Mouse (Mus musculus): ENCODE results near the gene Urah. TPM values are rescaled to one million over a fixed set of nuclear protein-coding genes. Genes with fewer than 3 reads are reported as not detected.
A peak's percentile ranks its signal among the peaks of the same experiment; 100 is the strongest.

Gene Urah
- polyA plus RNA-seq, 1 experiment = 0.62 TPM

DNA sequence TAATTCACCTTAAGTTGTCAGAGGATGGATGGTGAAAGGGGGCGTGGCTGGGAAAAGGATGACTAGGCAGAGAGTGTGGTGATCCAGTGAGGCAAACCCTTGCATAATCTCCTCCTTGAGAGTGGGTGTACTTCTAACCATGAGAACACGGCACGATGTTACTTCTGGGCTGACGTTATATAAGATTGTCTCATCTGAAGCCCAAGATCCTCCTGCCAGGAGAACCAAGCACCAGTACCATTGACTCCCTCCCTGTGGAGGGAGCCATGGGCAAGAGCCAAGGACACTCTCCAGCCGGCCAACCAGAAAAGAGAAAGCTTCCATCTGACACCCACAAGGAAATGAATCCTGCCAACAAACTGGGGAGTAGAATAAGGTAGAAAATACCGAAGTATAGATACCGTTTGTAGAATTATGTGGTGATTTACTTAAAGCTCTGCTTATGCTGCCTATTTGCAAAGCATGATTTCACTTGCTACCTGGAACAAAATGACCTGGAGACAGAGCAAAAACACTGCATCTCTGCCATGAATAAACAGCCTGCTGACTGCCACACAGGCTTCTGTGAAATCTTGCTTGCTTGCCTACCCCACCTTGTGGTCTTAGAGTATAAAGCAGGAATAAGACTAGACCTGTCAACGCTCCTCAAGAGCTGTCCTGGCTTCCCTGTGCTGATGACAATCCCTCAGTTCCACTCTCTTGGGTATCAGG is 6.5 kb upstream of the Urah start:
- Histone ChIP-seq H3K27ac (ENCODE audit: insufficient read depth, low read length) (peak overlapping the region; percentile 46; the same call in 1 of the 2 replicates), H3K4me1 (ENCODE audit: control insufficient read depth, insufficient read depth, low read length) (no peaks in the 10 kb centered on the region), H3K4me3 (replicated peaks; ENCODE audit: insufficient read depth, low read depth, low read length) (peak overlapping the region; percentile 23), H3K27me3 (ENCODE audit: control insufficient read depth, insufficient read depth, low read length) (no peaks in the 10 kb centered on the region)
- 7% methylated on average over 8 of the region's 8 CpGs for WGBS
- peak; percentile 67 to 84 for DNase-seq
- peak; percentile 73 for TF ChIP-seq CTCF (IDR thresholded peaks at IDR 0.05; ENCODE audit: borderline replicate concordance, insufficient read depth, low read depth, low read length)
- TF ChIP-seq POLR2A (IDR thresholded peaks at IDR 0.05; ENCODE audit: borderline replicate concordance, insufficient read depth, low read length) = no peak

DNA sequence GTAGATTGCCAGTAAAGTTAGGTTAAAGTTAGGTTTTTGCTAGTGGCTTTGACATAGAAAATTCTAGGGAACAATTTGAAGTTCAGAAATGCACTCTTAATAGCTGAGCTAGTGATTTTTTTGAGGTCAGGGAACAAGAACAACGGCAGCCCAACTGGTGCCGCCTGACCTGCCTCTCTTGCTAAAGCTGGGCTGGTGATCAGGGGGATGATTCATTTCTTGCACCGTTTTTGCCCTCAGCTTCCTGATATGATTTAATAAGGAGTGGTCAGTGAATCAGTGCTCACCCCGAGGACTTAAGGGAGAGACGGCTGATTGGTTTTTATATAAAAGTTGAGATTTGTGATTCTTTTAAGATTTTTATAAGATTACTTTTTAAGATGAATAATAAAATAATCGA is 3.4 kb upstream of the Urah start:
- Histone ChIP-seq H3K27me3 (ENCODE audit: control insufficient read depth, insufficient read depth, low read length) (no peaks in the 10 kb centered on the region), H3K27ac (ENCODE audit: insufficient read depth, low read length) (no peak overlapping the region), H3K4me1 (ENCODE audit: control insufficient read depth, insufficient read depth, low read length) (no peaks in the 10 kb centered on the region), H3K4me3 (replicated peaks; ENCODE audit: insufficient read depth, low read depth, low read length) (no peak overlapping the region)
- TF ChIP-seq CTCF (IDR thresholded peaks at IDR 0.05; ENCODE audit: borderline replicate concordance, insufficient read depth, low read depth, low read length) (no peak), POLR2A (IDR thresholded peaks at IDR 0.05; ENCODE audit: borderline replicate concordance, insufficient read depth, low read length) (no peak)
- 70% methylated on average over 6 of the region's 6 CpGs for WGBS
- DNase-seq = no peak

DNA sequence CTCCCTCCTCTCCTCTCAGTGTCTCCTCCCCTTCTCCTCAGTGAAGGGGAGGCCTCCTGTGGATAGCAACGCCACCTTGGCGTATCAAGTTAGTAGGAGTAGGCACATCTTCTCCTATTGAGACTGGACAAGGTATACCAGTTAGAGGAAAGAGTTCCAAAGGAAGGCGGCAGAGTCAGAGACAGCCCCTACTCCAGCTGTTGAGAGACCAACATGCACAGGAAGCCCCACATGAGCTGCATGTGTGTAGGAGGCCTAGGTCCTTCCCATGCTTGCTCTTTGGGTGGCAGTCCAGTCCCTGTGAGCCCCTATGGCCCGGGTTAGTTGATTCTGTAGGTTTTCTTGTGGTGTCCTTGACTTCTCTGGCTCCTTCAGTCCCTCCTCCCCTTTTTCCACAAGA is 1.5 kb upstream of the Urah start:
- TF ChIP-seq CTCF (IDR thresholded peaks at IDR 0.05; ENCODE audit: borderline replicate concordance, insufficient read depth, low read depth, low read length) (no peak), POLR2A (IDR thresholded peaks at IDR 0.05; ENCODE audit: borderline replicate concordance, insufficient read depth, low read length) (no peak)
- DNase-seq = no peak
- Histone ChIP-seq H3K4me3 (replicated peaks; ENCODE audit: insufficient read depth, low read depth, low read length) (no peak overlapping the region), H3K4me1 (ENCODE audit: control insufficient read depth, insufficient read depth, low read length) (no peaks in the 10 kb centered on the region), H3K27me3 (ENCODE audit: control insufficient read depth, insufficient read depth, low read length) (no peaks in the 10 kb centered on the region), H3K27ac (ENCODE audit: insufficient read depth, low read length) (no peak overlapping the region)
- 82% methylated on average over 4 of the region's 4 CpGs for WGBS

- H3K4me3 ChIP-seq (replicated peaks; ENCODE audit: insufficient read depth, low read depth, low read length) = no peak overlapping the region
- no peak overlapping the region for H3K27ac ChIP-seq (ENCODE audit: insufficient read depth, low read length)
- 84% methylated on average over 2 of the region's 2 CpGs for WGBS
- no peaks in the 10 kb centered on the region for H3K27me3 ChIP-seq (ENCODE audit: control insufficient read depth, insufficient read depth, low read length)
- H3K4me1 ChIP-seq (ENCODE audit: control insufficient read depth, insufficient read depth, low read length) = no peaks in the 10 kb centered on the region
- no peak for TF ChIP-seq POLR2A (IDR thresholded peaks at IDR 0.05; ENCODE audit: borderline replicate concordance, insufficient read depth, low read length)
- TF ChIP-seq CTCF (IDR thresholded peaks at IDR 0.05; ENCODE audit: borderline replicate concordance, insufficient read depth, low read depth, low read length) = no peak
- no peak for DNase-seq
These were observed 905 bp downstream of the Urah start for GRCm38 (mm10) chr7:140835758-140836087.

GRCm38 (mm10) chr7:140836243-140837115 is 1.7 kb downstream of the Urah start:
- no peak for TF ChIP-seq POLR2A (IDR thresholded peaks at IDR 0.05; ENCODE audit: borderline replicate concordance, insufficient read depth, low read length)
- no peak for TF ChIP-seq CTCF (IDR thresholded peaks at IDR 0.05; ENCODE audit: borderline replicate concordance, insufficient read depth, low read depth, low read length)
- Histone ChIP-seq H3K4me1 (ENCODE audit: control insufficient read depth, insufficient read depth, low read length) (no peaks in the 10 kb centered on the region), H3K27ac (ENCODE audit: insufficient read depth, low read length) (no peak overlapping the region), H3K4me3 (replicated peaks; ENCODE audit: insufficient read depth, low read depth, low read length) (no peak overlapping the region), H3K27me3 (ENCODE audit: control insufficient read depth, insufficient read depth, low read length) (no peaks in the 10 kb centered on the region)
- WGBS = 62% methylated on average over 9 of the region's 9 CpGs
- no peak for DNase-seq

DNA sequence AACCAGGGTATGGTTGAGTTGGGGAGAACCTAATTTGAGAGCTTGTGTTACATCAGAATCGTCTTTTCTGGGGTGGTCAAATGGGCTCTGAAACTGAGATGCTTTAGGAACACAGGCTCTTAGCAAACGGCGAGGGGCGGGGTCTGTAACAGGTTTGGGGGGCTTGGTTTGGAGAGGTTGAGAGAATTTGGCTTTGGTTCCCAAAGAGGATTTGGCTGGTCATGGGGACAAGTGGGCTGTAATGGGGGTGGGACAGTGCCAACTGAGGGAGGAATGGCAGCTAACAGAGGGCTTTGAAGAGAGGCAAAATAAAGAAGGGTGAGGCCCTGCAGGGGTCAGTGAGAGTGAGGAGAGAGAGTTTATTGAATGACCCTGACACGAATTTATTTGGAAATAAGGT is 4.7 kb downstream of the Urah start:
- Histone ChIP-seq H3K27ac (ENCODE audit: insufficient read depth, low read length) (no peak overlapping the region), H3K27me3 (ENCODE audit: control insufficient read depth, insufficient read depth, low read length) (no peaks in the 10 kb centered on the region), H3K4me3 (replicated peaks; ENCODE audit: insufficient read depth, low read depth, low read length) (no peak overlapping the region), H3K4me1 (ENCODE audit: control insufficient read depth, insufficient read depth, low read length) (no peaks in the 10 kb centered on the region)
- no peak for TF ChIP-seq CTCF (IDR thresholded peaks at IDR 0.05; ENCODE audit: borderline replicate concordance, insufficient read depth, low read depth, low read length)
- no peak for TF ChIP-seq POLR2A (IDR thresholded peaks at IDR 0.05; ENCODE audit: borderline replicate concordance, insufficient read depth, low read length)
- WGBS = 54% methylated on average over 5 of the region's 5 CpGs
- DNase-seq = no peak

- Histone ChIP-seq H3K4me1 (ENCODE audit: control insufficient read depth, insufficient read depth, low read length) (no peaks in the 10 kb centered on the region), H3K27ac (ENCODE audit: insufficient read depth, low read length) (no peak overlapping the region), H3K27me3 (ENCODE audit: control insufficient read depth, insufficient read depth, low read length) (no peaks in the 10 kb centered on the region), H3K4me3 (replicated peaks; ENCODE audit: insufficient read depth, low read depth, low read length) (no peak overlapping the region)
- no peak for DNase-seq
- WGBS = 40% methylated on average over 19 of the region's 19 CpGs
- TF ChIP-seq POLR2A (IDR thresholded peaks at IDR 0.05; ENCODE audit: borderline replicate concordance, insufficient read depth, low read length) = no peak
- no peak for TF ChIP-seq CTCF (IDR thresholded peaks at IDR 0.05; ENCODE audit: borderline replicate concordance, insufficient read depth, low read depth, low read length)
These were observed 6.2 kb downstream of the Urah start for GRCm38 (mm10) chr7:140840750-140841735.
